Mouse (Mus musculus): Measurements from ENCODE around the gene Eif4g3. TPM values are rescaled to one million over a fixed set of nuclear protein-coding genes. Genes with fewer than 3 reads are reported as not detected.
A peak's percentile ranks its signal among the peaks of the same experiment; 100 is the strongest.

Gene Eif4g3
- polyA plus RNA-seq, 1 experiment from 2014 or later, result 49.5 TPM

DNA sequence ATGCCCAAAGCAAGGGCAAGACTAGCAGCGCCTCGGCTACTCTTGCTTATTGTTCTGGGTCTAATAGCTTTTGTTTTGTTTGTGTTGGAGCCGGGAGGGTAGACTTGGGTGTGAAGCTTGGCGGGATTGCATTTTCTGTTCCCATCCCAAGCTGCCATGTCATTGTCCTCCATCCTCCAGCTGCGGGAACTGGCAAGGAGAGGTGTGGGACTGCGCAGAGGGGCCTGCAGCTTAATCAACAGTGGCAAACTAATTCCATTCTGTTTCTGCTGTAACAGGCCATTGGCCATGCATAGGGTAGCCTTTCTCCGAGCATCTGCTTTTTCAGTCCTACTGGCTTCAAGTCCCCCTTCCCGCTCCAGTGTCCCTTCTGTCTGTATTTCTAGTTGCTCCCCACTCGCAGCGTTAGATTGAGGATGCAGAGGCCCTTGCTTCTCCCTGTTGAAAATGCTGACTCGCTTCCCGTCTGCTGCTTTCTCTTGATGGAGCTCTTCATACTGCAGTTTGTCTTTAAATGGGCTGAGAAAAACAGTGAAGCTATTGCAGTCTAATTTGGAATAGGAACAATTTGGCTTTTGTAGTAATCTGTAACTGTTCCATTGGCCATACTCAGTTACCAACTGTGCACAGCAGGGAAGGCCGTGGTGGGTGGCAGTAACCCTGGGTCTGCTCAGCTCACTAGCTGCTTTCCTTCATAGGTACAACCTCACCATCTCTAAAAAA is 92.2 kb downstream of the Eif4g3 start:
- Histone ChIP-seq H3K9ac (replicated peaks) (no peak overlapping the region), H3K36me3 (peaks cover 14% of the 10 kb centered on the region), H3K27ac (replicated peaks) (peak overlapping the region; percentile 70), H3K27me3 (replicated peaks) (no peaks in the 10 kb centered on the region), H3K4me1 (peaks cover 56% of the 10 kb centered on the region), H3K4me3 (replicated peaks) (no peak overlapping the region), H3K4me2 (no peak overlapping the region), H3K9me3 (replicated peaks) (no peaks in the 10 kb centered on the region)
- WGBS, result 43% methylated on average over 13 of the region's 13 CpGs
- ATAC-seq (ENCODE audit: low FRiP score), result no peak

DNA sequence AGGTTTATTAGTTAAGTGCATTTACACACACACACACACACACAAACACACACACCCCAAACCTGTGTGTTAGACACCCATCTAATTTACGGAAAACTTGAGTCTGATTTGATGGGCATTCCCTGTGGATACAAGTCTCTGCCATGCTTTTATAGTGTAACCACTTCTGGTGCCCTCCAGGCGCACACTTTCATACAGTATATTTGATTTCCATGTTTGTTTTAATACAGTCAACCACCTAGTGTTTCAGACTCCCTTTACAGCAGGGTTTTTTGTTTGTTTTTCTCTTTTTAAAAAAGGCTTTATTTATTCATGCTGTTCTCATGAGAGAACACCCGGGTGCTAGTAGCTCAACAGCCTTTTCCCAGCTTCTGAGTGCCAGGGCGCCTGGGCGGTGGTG is 94.1 kb downstream of the Eif4g3 start:
- H3K4me3 ChIP-seq (replicated peaks), result no peak overlapping the region
- H3K9ac ChIP-seq (replicated peaks), result no peak overlapping the region
- H3K27ac ChIP-seq (replicated peaks), result no peak overlapping the region
- peaks cover 51% of the 10 kb centered on the region for H3K4me1 ChIP-seq
- H3K4me2 ChIP-seq, result no peak overlapping the region
- 81% methylated on average over 5 of the region's 5 CpGs for WGBS
- no peak for ATAC-seq (ENCODE audit: low FRiP score)
- peaks cover 14% of the 10 kb centered on the region for H3K36me3 ChIP-seq
- no peaks in the 10 kb centered on the region for H3K9me3 ChIP-seq (replicated peaks)
- no peaks in the 10 kb centered on the region for H3K27me3 ChIP-seq (replicated peaks)

DNA sequence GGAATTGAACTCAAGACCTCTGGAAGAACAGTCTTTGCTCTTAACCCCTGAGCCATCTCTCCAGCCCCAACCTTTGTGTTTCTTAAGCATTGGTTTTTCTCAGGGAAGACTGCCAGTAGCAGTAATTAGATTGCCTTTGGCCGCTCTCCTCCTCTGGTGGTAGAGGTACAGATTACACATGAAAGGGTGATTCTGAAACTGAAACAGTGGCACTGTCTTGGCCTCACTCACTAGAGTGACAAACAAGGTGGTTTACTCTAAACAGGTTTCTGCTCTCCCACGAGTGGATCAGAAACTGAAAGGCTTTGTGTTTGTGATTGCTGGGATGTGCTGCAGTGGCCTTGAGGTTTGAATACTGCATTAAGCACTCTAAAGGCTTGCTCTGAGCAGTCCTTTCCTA is 96.7 kb downstream of the Eif4g3 start:
- H3K36me3 ChIP-seq, result no peaks in the 10 kb centered on the region; the same call in 1 of the 2 replicates
- no peak for ATAC-seq (ENCODE audit: low FRiP score)
- H3K27ac ChIP-seq (replicated peaks), result no peak overlapping the region; the same call in 1 of the 2 replicates
- peaks cover 32% of the 10 kb centered on the region for H3K4me1 ChIP-seq
- no peak overlapping the region for H3K4me3 ChIP-seq (replicated peaks)
- 80% methylated on average over 2 of the region's 2 CpGs for WGBS
- H3K27me3 ChIP-seq (replicated peaks), result no peaks in the 10 kb centered on the region
- no peaks in the 10 kb centered on the region for H3K9me3 ChIP-seq (replicated peaks)
- H3K4me2 ChIP-seq, result no peak overlapping the region
- no peak overlapping the region for H3K9ac ChIP-seq (replicated peaks)

DNA sequence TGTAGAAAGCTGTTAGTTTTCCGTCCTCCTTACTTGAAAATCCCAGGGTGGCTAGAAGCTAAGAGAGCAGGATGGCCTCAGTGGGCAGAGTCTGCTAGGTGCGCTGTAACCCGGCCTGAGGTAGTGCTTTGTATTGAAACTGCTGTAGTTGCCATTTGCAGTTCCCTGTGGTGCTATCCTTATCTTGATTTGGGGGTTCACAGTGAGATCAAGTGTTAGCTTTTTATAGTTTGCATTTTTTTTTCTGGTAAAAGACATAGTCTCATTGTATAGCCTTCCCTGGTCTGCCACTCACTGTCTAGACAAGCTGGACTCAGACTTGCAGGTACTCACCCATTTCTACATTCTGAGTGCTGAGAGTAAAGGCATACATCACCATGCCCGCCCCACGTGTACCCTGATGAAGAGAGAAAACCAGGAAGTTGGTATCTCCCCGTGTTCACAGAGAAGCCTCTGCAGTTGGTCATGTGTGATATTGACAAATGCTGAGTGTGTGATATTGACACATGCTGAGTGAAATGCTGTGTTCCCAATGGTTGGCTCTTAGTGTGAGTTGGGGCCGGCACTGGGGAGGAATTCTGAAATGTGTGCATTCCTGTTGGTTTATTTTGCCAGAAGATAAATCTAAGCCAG is 98.9 kb downstream of the Eif4g3 start:
- 87% methylated on average over 7 of the region's 7 CpGs for WGBS
- no peak overlapping the region for H3K4me2 ChIP-seq
- H3K9ac ChIP-seq (replicated peaks), result no peak overlapping the region
- H3K27me3 ChIP-seq (replicated peaks), result no peaks in the 10 kb centered on the region
- peaks cover 15% of the 10 kb centered on the region; the same call in 1 of the 2 replicates for H3K4me1 ChIP-seq
- no peaks in the 10 kb centered on the region for H3K9me3 ChIP-seq (replicated peaks)
- H3K36me3 ChIP-seq, result peaks cover 2% of the 10 kb centered on the region; the same call in 1 of the 2 replicates
- ATAC-seq (ENCODE audit: low FRiP score), result no peak
- no peak overlapping the region for H3K4me3 ChIP-seq (replicated peaks)
- no peak overlapping the region for H3K27ac ChIP-seq (replicated peaks)

DNA sequence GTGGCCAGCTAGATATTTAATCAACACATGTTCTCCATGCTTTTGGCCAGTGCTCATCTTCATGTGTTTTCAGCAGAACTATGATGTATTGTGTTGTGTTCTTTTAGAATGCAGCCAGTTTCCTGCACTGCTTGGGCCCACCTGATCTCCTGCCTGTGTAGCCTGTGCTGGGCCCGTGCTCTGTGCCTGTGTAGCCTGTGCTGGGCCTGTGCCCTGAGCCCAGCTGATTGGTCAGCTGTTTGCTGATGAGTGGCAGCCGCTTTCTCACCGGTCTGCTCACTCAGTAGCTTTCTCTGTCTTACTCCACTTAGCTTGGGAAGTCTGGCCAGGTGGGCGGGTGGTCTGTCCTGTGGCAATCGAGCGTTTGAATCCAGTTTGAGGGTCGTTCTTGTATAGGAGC is 107.6 kb downstream of the Eif4g3 start:
- H3K4me3 ChIP-seq (replicated peaks), result no peak overlapping the region
- no peak overlapping the region for H3K4me2 ChIP-seq
- 80% methylated on average over 7 of the region's 7 CpGs for WGBS
- H3K27me3 ChIP-seq (replicated peaks), result no peaks in the 10 kb centered on the region
- ATAC-seq (ENCODE audit: low FRiP score), result no peak
- no peak overlapping the region for H3K9ac ChIP-seq (replicated peaks)
- no peaks in the 10 kb centered on the region for H3K4me1 ChIP-seq
- H3K36me3 ChIP-seq, result peaks cover 53% of the 10 kb centered on the region
- no peak overlapping the region for H3K27ac ChIP-seq (replicated peaks)
- no peaks in the 10 kb centered on the region for H3K9me3 ChIP-seq (replicated peaks)

DNA sequence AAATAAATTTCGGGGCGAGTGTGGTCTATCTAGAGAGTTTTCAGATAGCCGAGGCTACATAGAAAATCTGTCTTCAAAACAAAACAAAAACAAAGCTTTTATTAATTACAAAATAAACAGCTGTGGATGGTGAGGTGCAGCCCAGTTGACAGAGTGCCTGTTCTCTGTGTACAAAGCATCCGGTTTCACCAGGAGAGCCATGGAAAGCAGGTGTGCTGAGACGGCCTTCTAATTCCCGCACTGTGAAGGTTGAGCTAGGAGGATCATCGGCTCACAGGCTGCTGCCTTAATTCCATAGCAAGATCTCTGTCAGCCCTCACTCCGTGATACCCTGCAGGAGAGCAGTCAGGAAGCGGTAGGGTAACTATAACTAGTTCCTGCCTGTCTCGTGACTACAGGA is 109.0 kb downstream of the Eif4g3 start:
- no peak overlapping the region for H3K27ac ChIP-seq (replicated peaks)
- H3K4me3 ChIP-seq (replicated peaks), result no peak overlapping the region
- no peak overlapping the region for H3K4me2 ChIP-seq
- H3K36me3 ChIP-seq, result peaks cover 63% of the 10 kb centered on the region
- 86% methylated on average over 10 of the region's 10 CpGs for WGBS
- H3K9ac ChIP-seq (replicated peaks), result no peak overlapping the region
- H3K4me1 ChIP-seq, result no peaks in the 10 kb centered on the region
- H3K27me3 ChIP-seq (replicated peaks), result no peaks in the 10 kb centered on the region
- no peak for ATAC-seq (ENCODE audit: low FRiP score)
- H3K9me3 ChIP-seq (replicated peaks), result no peaks in the 10 kb centered on the region

DNA sequence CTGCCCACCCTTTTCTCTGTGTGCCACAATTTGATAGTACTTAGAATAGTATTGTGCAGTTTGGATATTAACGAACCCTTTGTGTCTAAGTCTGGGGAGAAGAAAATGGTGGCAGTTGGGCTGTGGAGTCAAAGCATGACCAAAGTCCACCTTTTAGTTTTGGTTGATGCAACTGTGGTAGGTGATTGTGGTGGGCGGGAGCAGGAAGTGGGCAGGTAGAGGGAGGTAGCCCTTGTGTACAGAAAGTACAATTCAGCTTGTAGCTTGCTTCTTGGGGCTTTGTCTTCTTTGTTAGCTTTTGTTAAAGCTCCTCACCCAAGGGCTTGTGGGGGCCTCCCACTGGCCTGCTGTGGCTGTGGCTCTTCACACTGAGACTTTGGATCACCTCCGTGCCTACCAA is 109.6 kb downstream of the Eif4g3 start:
- no peak overlapping the region for H3K9ac ChIP-seq (replicated peaks)
- H3K4me3 ChIP-seq (replicated peaks), result no peak overlapping the region
- H3K4me2 ChIP-seq, result no peak overlapping the region
- H3K36me3 ChIP-seq, result peaks cover 63% of the 10 kb centered on the region
- H3K9me3 ChIP-seq (replicated peaks), result no peaks in the 10 kb centered on the region
- H3K27ac ChIP-seq (replicated peaks), result no peak overlapping the region
- WGBS, result 90% methylated on average over 3 of the region's 3 CpGs
- H3K4me1 ChIP-seq, result no peaks in the 10 kb centered on the region
- no peaks in the 10 kb centered on the region for H3K27me3 ChIP-seq (replicated peaks)
- no peak for ATAC-seq (ENCODE audit: low FRiP score)

DNA sequence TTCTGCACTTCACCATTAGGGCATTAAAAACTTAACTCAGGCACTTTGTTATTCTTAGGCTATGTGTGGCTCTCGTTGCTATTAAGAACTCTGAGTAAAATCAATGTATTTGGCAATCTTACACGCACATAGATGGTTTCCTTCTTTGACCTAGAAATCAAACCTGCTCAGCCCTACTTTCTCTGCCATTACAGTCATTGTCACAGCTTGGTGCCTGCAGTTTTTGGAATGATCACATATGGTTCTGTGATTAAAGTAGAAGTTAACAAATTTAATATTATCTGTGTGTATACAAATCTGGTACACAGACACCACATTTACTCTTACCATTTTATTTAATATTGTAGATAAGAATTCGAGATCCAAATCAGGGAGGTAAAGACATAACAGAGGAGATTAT is 112.1 kb downstream of the Eif4g3 start:
- ATAC-seq (ENCODE audit: low FRiP score), result no peak
- Histone ChIP-seq H3K9me3 (replicated peaks) (no peaks in the 10 kb centered on the region), H3K4me1 (peaks cover 3% of the 10 kb centered on the region; the same call in 1 of the 2 replicates), H3K27ac (replicated peaks) (no peak overlapping the region), H3K27me3 (replicated peaks) (no peaks in the 10 kb centered on the region), H3K4me3 (replicated peaks) (no peak overlapping the region), H3K9ac (replicated peaks) (no peak overlapping the region), H3K4me2 (no peak overlapping the region), H3K36me3 (peaks cover 62% of the 10 kb centered on the region)
- 88% methylated on average over 3 of the region's 3 CpGs for WGBS

DNA sequence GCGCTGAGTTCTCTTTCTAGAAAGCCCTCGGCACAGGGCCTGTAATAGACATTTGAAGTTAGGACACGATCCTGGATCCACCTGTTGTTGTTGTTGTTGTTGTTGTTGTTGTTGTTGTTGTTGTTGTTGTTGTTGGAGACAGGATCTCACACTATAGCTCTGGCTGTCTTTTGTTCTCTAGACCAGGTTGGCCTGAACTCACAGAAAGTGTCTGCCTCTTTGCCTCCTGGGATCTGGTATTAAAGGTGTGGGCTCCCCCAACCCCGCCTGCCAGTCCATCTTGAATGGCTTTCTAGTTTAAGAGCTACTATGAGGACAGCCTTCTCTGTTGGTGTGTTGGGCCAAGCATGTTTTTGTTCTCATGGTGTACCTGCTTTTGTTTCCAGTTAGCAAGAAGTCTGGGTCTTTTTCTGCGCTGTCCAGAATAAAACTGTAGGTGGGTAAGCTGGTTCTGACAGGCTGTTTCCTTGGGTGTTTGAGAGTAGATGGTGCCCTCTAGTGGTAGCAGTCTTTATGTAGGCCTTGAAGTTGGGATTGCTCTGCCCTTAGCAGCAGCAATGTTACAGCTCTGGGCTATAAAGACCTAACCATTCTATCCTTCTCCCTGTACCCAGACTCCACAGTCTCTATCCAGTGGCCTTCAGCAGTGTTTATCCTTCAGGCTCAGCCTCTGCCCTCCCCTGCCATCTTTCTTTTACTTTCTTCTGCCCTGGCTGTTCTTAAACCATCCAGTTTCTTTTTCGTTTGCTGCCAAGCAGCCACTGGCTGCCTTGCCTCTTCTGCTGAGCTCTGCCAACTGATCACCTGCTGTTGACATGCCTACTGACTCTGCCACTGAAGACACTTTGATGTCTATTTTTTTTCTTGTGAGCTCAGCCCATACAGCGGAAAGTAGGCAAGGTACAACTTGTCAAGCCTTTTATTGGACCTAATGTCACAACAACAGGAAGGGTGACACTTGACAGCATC is 114.9 kb downstream of the Eif4g3 start:
- peaks cover 3% of the 10 kb centered on the region; the same call in 1 of the 2 replicates for H3K4me1 ChIP-seq
- no peak overlapping the region for H3K27ac ChIP-seq (replicated peaks)
- H3K9ac ChIP-seq (replicated peaks), result no peak overlapping the region
- H3K9me3 ChIP-seq (replicated peaks), result no peaks in the 10 kb centered on the region
- no peak overlapping the region for H3K4me3 ChIP-seq (replicated peaks)
- H3K36me3 ChIP-seq, result peaks cover 55% of the 10 kb centered on the region
- no peaks in the 10 kb centered on the region for H3K27me3 ChIP-seq (replicated peaks)
- 86% methylated on average over 7 of the region's 7 CpGs for WGBS
- ATAC-seq (ENCODE audit: low FRiP score), result peak; percentile 73
- no peak overlapping the region for H3K4me2 ChIP-seq

DNA sequence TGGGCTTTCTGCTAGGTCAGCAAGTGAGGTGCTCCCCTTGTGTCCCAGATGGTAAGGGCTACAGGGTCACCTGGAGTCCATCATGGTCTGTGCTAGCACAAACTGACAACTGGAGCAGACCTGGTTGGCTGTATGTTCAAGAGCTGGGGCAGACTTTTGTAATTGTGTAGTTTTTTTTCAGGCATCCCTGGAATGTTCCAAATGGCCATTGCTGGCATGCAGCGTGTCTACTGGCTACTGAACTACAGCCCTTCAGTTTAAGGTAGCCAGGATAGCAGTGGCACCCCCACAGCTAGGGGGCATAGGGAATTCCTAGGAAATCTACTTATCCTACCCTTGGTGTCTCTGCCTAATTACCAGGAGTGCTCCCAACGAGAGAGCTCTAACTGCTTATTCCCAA is 115.7 kb downstream of the Eif4g3 start:
- H3K27ac ChIP-seq (replicated peaks), result no peak overlapping the region
- H3K27me3 ChIP-seq (replicated peaks), result no peaks in the 10 kb centered on the region
- H3K9me3 ChIP-seq (replicated peaks), result no peaks in the 10 kb centered on the region
- H3K36me3 ChIP-seq, result peaks cover 49% of the 10 kb centered on the region
- ATAC-seq (ENCODE audit: low FRiP score), result no peak
- no peak overlapping the region for H3K9ac ChIP-seq (replicated peaks)
- peaks cover 3% of the 10 kb centered on the region; the same call in 1 of the 2 replicates for H3K4me1 ChIP-seq
- H3K4me2 ChIP-seq, result no peak overlapping the region
- no peak overlapping the region for H3K4me3 ChIP-seq (replicated peaks)
- WGBS, result 45% methylated on average over 2 of the region's 2 CpGs

DNA sequence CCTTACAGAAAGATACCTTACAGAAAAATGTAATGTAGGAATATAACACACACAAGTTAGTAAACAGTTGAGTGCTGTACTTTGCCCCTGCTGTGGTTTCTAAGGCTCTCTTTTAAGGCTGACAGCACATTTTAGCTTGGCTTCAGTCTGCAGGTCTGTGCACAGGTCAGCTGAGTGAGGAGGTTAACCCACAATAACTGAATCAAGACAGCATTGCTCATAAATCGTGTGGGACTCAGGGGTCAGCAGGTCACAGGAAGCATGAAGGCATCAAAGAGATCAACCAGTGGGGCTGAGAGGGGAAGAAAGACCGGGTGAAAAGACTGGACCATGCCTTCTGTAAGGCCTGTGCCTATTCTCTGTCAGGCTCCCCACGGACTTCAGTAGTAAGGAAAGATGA is 116.5 kb downstream of the Eif4g3 start:
- H3K4me1 ChIP-seq, result peaks cover 6% of the 10 kb centered on the region; the same call in 1 of the 2 replicates
- H3K9me3 ChIP-seq (replicated peaks), result no peaks in the 10 kb centered on the region
- H3K27me3 ChIP-seq (replicated peaks), result no peaks in the 10 kb centered on the region
- H3K27ac ChIP-seq (replicated peaks), result no peak overlapping the region
- WGBS, result 22% methylated on average over 3 of the region's 3 CpGs
- H3K4me2 ChIP-seq, result no peak overlapping the region
- H3K4me3 ChIP-seq (replicated peaks), result no peak overlapping the region
- peaks cover 41% of the 10 kb centered on the region for H3K36me3 ChIP-seq
- no peak overlapping the region for H3K9ac ChIP-seq (replicated peaks)
- ATAC-seq (ENCODE audit: low FRiP score), result no peak
